ENCODE assay signal across 9 mouse cellular contexts in the genomic region with DNA sequence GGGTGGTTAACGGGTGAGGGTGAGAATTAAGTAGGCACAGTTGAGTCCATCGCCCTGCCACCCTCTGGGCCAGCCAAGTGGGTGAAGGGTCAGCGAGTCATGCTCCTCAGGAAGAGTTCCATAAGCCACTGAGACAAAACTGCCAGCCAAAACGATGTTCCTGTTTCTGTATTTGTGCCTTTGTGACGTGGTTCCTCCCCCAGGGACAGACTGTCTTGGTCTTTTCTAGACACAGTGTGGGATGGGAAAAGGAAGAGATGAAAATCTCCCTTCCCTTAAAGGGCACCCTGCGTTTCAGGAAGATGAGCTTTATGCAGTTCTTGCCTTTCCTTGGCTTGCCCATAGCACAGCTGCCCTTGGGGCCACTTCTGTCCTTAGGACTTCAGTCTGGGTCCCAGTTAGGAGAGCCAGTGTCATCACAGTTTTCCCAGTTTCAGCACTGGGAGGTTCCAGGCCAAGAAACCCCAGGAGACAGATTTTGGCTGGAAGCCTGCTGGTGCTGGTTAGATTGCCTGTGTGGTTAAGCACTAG. TPM values are rescaled to one million over a fixed set of nuclear protein-coding genes. Genes with fewer than 3 reads are reported as not detected.
DNase-seq lines count a peak whose midpoint lies in the region; ATAC-seq and TF ChIP-seq lines count a peak whose summit lies in the region.
"Had no signal": no experiment of that assay in that cellular context is flagged by ENCODE, and none has a peak within 500 bp of the region (broad histone marks: within the 10 kb centered on the region; RNA-seq: fewer than 3 reads in every experiment).

No protein-coding gene starts in this region.

- no peak overlapping the region for H3K4me3 ChIP-seq in spleen, adult 2 months (ENCODE audit: extremely low read depth, insufficient read depth, insufficient read length)
- no peak overlapping the region for H3K4me3 ChIP-seq in embryonic facial prominence, embryonic 14.5 days (ENCODE audit: low read depth, low read length)
- no peak overlapping the region for H3K4me3 ChIP-seq in forebrain, embryonic 16.5 days (replicated peaks; ENCODE audit: low read length)

- no peak for ATAC-seq in embryonic facial prominence, embryonic 14.5 days (ENCODE audit: low read depth)
- ATAC-seq in forebrain, embryonic 16.5 days = no peak

- no peak for TF ChIP-seq CTCF in spleen, adult 2 months (IDR thresholded peaks at IDR 0.05; ENCODE audit: extremely low read depth, insufficient read depth, insufficient read length, insufficient replicate concordance)

- peak overlapping the region; percentile 49 for H3K27ac ChIP-seq in spleen, adult 2 months (ENCODE audit: insufficient read depth, low read length)
- no peak overlapping the region for H3K27ac ChIP-seq in embryonic facial prominence, embryonic 14.5 days (replicated peaks; ENCODE audit: low read depth, low read length)
- H3K27ac ChIP-seq in forebrain, embryonic 16.5 days (ENCODE audit: low read length) = no peak overlapping the region

- 25% methylated on average over 6 of the region's 6 CpGs for WGBS in spleen, adult 2 months
- WGBS in embryonic facial prominence, embryonic 14.5 days = 80% methylated on average over 6 of the region's 6 CpGs
- 88% methylated on average over 6 of the region's 6 CpGs for WGBS in forebrain, embryonic 16.5 days

- peaks cover 7% of the 10 kb centered on the region for H3K36me3 ChIP-seq in spleen, adult 2 months (ENCODE audit: control insufficient read depth, insufficient read depth, low read length)
- peaks cover 58% of the 10 kb centered on the region for H3K36me3 ChIP-seq in embryonic facial prominence, embryonic 14.5 days (ENCODE audit: control insufficient read depth, insufficient read depth, low read length)
- peaks cover 17% of the 10 kb centered on the region for H3K36me3 ChIP-seq in forebrain, embryonic 16.5 days (ENCODE audit: control insufficient read depth, insufficient read depth)

- intact Hi-C loops in left cerebral cortex, postnatal 4 days (cut with DNase I) = no loop called here

- H3K4me1 ChIP-seq in spleen, adult 2 months (ENCODE audit: control insufficient read depth, insufficient read depth, insufficient read length) = no peaks in the 10 kb centered on the region; the same call in 1 of the 2 replicates
- no peaks in the 10 kb centered on the region for H3K4me1 ChIP-seq in embryonic facial prominence, embryonic 14.5 days (ENCODE audit: control insufficient read depth, insufficient read depth, low read length)
- no peaks in the 10 kb centered on the region for H3K4me1 ChIP-seq in forebrain, embryonic 16.5 days (replicated peaks; ENCODE audit: control insufficient read depth, insufficient read depth, low read length)

- no peak overlapping the region for H3K9ac ChIP-seq in embryonic facial prominence, embryonic 14.5 days (ENCODE audit: low read depth, low read length)
- no peak overlapping the region for H3K9ac ChIP-seq in forebrain, embryonic 16.5 days (replicated peaks; ENCODE audit: low read depth, low read length)

- no peaks in the 10 kb centered on the region for H3K9me3 ChIP-seq in embryonic facial prominence, embryonic 14.5 days (ENCODE audit: control insufficient read depth, low read length)
- no peaks in the 10 kb centered on the region for H3K9me3 ChIP-seq in forebrain, embryonic 16.5 days (ENCODE audit: control insufficient read depth, low read length)

- no peak for TF ChIP-seq POLR2A in spleen, adult 2 months (IDR thresholded peaks at IDR 0.05; ENCODE audit: low read depth, low read length)

- H3K4me2 ChIP-seq in embryonic facial prominence, embryonic 14.5 days (ENCODE audit: low read depth, low read length) = no peak overlapping the region
- no peak overlapping the region for H3K4me2 ChIP-seq in forebrain, embryonic 16.5 days (ENCODE audit: low read length)

- DNase-seq in spleen, adult 2 months (ENCODE audit: low read depth in 1 of 2, low spot score in 2 of 2) = no peak
- no peak for DNase-seq in spleen, postnatal 14 days (ENCODE audit: low spot score in 2 of 2)
- peak; percentile 25 for DNase-seq in embryonic facial prominence, embryonic 14.5 days (ENCODE audit: low spot score)
- peak; percentile 71 for DNase-seq in heart, postnatal 4 days
- DNase-seq in left cerebral cortex, postnatal 4 days = peak; percentile 30
- DNase-seq in right cerebral cortex, postnatal 14 days = peak; percentile 30
- no peak for DNase-seq in retina, embryonic 14.5 days (ENCODE audit: low spot score)

- no peaks in the 10 kb centered on the region for H3K27me3 ChIP-seq in spleen, adult 2 months (ENCODE audit: control insufficient read depth, insufficient read depth, low read length)
- H3K27me3 ChIP-seq in embryonic facial prominence, embryonic 14.5 days (replicated peaks; ENCODE audit: control insufficient read depth, insufficient read depth, low read length) = no peaks in the 10 kb centered on the region
- no peaks in the 10 kb centered on the region for H3K27me3 ChIP-seq in forebrain, embryonic 16.5 days (replicated peaks; ENCODE audit: control insufficient read depth, insufficient read depth, low read length)

RNA-seq across cellular contexts. Expression of a gene that starts 11.1 kb away (rescaled TPM):
- 0.77 and 1.3 TPM in 2 replicates for polyA plus RNA-seq in spleen, adult 2 months (2012; rRNA removed)
- polyA plus RNA-seq in embryonic facial prominence, embryonic 14.5 days (2014; fragmentation: Nextera tagmentation; extraction: Ambion mirVana) = 0.20 and 0.24 TPM in 2 replicates
- total RNA-seq in heart, postnatal 4 days (2021) = 10 to 100 TPM; 15.2 to 16.5 TPM
- total RNA-seq in left cerebral cortex, postnatal 4 days (2021) = under 1 TPM in 1 of 2 experiments, not detected in 1; 0.28 TPM
- not detected in 2 replicates for polyA plus RNA-seq in forebrain, embryonic 16.5 days (2015; fragmentation: Nextera tagmentation; extraction: Ambion mirVana)
- polyA plus RNA-seq: brain, embryonic 14.5 days had no signal

RNA-seq across cellular contexts. Expression of a gene that starts 31.5 kb away (rescaled TPM):
- 991 and 1,064 TPM in 2 replicates for polyA plus RNA-seq in spleen, adult 2 months (2012; rRNA removed)
- 152 and 172 TPM in 2 replicates for polyA plus RNA-seq in embryonic facial prominence, embryonic 14.5 days (2014; fragmentation: Nextera tagmentation; extraction: Ambion mirVana)
- total RNA-seq in heart, postnatal 4 days (2021) = 100 to 1,000 TPM; 338 to 355 TPM
- 10 to 100 TPM; 46.2 to 47.2 TPM for total RNA-seq in left cerebral cortex, postnatal 4 days (2021)
- 42.3 and 49.6 TPM in 2 replicates for polyA plus RNA-seq in forebrain, embryonic 16.5 days (2015; fragmentation: Nextera tagmentation; extraction: Ambion mirVana)

RNA-seq across cellular contexts. Expression of a gene that starts 53.1 kb away (rescaled TPM):
- polyA plus RNA-seq in spleen, adult 2 months (2012; rRNA removed) = 2.3 and 3.8 TPM in 2 replicates
- polyA plus RNA-seq in embryonic facial prominence, embryonic 14.5 days (2014; fragmentation: Nextera tagmentation; extraction: Ambion mirVana) = 3.0 and 4.7 TPM in 2 replicates
- total RNA-seq in heart, postnatal 4 days (2021) = not detected
- total RNA-seq in left cerebral cortex, postnatal 4 days (2021) = under 1 TPM; 0.38 to 0.62 TPM
- polyA plus RNA-seq in forebrain, embryonic 16.5 days (2015; fragmentation: Nextera tagmentation; extraction: Ambion mirVana) = 3.0 and 3.3 TPM in 2 replicates

Comparison
In these comparisons a context has a peak if more than half of its experiments do, and no peak if none do; other contexts are left out.
1. DNase-seq: peak in embryonic facial prominence, embryonic 14.5 days (single experiment), heart, postnatal 4 days (single experiment), left cerebral cortex, postnatal 4 days (single experiment) and right cerebral cortex, postnatal 14 days (single experiment); none in spleen, adult 2 months (0 of 2), spleen, postnatal 14 days (0 of 2) and retina, embryonic 14.5 days (single experiment).